Mouse (Mus musculus) lung, postnatal 0 days (tissue): ENCODE data around the gene Anxa3.

Source experiments
- CTCF ChIP-seq: IDR thresholded peaks from 2 replicates; pipeline ENCODE4 v1.5.1; 2016; ENCODE audit warnings: antibody characterized with exemption, mild to moderate bottlenecking
- EP300 ChIP-seq: IDR thresholded peaks from 2 replicates; pipeline ENCODE4 v1.6.1; 2016; ENCODE audit warnings: antibody characterized with exemption, mild to moderate bottlenecking, control low read depth

DNA sequence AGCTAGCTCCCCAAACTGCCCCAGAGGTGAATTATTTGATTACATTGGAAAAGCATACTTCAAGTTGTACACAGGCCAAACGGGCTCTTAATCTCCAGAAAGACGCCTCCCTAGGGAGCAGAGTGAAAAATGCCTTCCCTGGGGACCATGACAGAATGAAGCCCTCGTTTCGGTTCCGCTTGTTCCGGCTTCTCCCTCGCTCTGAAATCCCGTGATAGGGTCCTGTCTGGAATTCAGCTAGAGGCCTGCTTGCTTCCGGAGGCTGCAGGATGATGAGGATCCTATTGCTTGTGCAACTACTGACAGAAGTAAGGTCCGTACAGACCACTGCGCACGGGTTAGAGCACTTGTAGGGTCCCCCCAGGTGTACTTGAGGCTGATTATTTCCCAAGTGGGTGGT is 77.9 kb downstream of the Anxa3 start:
- TF ChIP-seq EP300 = no peak
- TF ChIP-seq CTCF = no peak
